Mouse (Mus musculus): ENCODE results near the gene Hnrnpf.

- TF ChIP-seq CTCF (IDR thresholded peaks at IDR 0.05; ENCODE audit: low read depth, low read length) (no peak), POLR2A (IDR thresholded peaks at IDR 0.05; ENCODE audit: insufficient read depth, low read length) (no peak), EP300 (IDR thresholded peaks at IDR 0.05; ENCODE audit: insufficient read depth, low read depth, low read length) (no peak)
Measured at GRCm38 (mm10) chr6:117897800-117898199, 2.3 kb upstream of the Hnrnpf start.
